Mouse (Mus musculus) lung, postnatal 25 days (tissue): ENCODE data around the gene Dcaf12.

Experiments used
- DNase-seq: peaks from one replicate; pipeline ENCODE4 v3.0.0; 2022; ENCODE audit warnings: low spot score

Dcaf12 gene

DNA sequence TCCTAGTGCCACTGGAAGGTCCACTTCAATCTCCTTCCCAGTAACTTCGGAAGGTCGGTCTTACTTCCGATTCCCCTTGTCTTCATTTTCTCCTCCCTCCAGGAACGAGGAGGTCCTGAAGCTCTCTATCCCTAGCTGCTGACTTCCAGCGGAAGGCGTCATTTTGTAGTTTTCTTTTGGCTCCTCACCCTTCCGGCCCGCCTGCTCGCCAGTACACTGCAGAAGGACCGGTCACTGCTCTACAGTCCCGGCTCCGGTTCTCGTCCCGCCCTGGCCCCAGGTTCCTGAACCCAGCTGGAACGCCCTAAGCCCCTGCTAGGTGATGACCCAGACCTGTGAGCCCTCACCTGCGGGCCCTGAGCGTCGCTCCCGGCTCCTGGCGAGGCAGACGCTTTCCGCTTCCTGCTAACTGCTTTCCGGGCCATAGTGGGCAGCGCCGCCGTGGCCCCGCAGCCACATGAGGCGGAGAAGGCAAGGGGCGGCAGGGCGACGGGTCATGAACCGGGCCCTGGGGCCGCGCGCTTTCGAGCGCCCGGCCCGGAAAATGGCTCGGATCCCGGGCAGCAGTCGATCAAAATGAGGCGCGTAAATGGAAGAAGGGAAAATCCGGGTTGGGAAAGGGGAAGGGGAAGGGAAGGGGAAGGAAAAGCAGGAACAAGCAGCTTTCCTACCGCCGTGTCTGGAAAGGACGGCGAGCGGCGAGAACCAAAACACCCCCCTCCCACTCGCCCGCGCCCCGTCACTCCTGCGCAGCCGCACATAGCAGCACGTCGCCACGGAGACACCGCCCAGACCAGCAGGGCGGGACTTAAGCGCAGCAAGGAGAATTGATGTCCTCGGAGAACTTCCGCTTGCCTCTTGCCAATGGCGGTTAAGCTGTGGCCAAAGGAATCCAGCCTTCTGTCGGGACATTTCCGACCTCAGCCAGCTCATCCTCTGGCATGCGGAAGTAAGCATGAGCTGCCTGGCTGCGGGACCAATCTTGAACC, at the start of gene Dcaf12:
TSS of gene Dcaf12 (minus strand) at position 749 of the 989 bp plus-strand sequence.
- peak; percentile 97 for DNase-seq

DNA sequence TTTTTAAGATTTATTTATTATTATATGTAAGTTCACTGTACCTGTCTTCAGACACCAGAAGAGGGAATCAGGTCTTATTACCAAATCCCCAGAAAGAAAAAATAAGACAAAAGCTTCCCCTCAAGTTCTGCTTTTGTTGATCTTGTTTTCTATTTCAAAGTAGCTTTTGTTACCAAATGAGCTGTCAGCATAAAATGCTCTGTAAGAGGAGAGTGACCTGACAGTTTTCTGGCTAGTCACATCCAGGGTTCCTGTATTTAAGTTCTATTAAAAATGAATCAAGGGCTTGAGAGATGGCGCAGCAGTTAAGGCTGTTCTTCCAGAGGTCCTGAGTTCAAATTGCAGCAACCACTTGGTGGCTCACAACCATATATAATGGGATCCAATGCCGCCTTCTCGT, 46.4 kb upstream of the Dcaf12 start:
- no peak for DNase-seq

DNA sequence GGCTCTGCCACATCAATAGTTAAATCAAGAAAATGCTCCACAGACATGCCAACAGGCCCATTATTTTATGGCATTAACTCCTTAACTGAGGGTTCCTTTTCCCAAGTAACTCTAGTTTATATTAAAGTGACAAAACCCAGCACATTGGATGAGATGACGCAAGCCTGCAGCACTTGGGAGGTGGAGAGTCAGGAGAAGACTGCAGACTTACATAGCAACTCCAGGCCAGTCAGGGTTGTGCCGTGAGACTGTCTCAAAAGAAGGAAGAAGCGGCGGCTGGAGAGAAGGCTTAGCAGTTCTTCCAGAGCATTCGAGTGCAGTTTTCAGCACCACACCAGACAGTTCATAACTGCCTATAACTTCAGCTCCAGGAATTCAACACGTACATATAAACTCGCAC, 44.7 kb upstream of the Dcaf12 start:
- DNase-seq, result no peak

DNA sequence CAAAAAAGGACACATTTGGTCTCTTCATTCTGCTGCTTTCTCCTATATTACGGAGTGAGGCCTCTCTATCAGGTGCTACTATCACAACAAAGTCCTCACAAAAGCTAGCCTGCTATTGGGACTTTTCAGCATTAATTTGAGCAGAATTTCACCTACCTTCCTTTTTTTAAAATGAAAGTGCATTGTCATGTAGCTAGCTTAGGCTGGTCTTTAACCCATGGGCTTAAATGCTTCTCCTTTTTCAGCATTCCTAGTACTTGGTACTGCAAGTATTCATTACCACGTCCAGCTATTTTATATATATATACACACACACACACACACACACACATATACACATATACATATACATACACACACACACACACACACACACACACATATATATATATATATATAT, 44.0 kb upstream of the Dcaf12 start:
- no peak for DNase-seq

DNA sequence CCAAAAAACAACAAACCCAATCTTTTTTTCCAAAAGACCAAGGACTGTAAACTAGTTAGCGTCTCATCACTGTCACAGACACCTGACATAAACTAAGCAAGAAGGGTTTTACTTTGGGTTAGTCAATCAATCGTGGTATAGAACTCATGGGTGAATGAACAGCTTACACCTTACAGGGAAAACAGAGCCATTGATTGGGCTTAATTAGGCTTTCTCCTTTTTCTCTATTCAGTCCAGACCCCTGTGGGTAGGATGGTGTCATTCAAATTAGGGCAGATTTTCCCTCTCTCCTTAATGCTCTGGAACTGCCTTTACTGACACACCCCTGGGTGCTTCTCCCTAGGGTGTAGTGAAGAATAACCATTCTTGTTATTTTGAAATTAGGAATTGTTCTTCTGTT, 42.5 kb upstream of the Dcaf12 start:
- DNase-seq, result no peak

DNA sequence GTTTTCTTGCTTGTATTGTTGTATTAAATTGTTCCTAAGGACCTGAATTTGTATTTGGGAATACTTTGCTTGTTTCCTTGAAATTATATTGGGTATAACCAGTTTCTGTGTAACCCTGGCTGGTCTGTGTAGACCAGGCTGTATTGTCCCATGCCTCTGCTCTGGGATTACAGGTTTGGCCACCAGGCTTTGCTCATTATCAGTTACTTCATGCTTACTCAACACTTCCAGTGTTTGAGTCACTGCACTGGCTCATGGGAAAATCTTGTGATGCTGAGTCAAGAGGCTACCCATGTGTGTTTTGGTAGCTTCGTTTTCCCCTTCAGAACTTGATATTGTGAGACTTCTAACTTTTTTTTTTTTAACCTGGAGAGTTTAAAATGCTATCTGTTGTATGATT, 38.6 kb upstream of the Dcaf12 start:
- DNase-seq, result no peak

DNA sequence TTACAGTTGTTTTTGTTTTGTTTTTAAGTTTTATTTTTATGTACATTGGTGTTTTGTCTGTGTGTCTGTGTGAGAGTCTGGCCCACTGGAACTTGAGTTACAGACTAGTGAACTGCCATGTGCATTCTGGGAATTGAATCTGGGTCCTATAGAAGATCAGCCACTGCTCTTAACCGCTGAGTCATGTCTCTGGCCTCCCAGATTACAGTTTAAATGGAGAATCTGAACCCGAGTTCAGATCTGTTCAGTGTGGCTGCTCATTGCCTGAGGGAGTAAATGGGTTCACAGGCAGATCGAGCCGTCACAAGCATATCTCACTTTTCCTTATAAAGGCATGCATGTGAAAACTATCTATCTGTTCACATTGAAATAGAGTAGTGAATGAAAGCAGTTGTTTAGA, 38.1 kb upstream of the Dcaf12 start:
- DNase-seq, result no peak

DNA sequence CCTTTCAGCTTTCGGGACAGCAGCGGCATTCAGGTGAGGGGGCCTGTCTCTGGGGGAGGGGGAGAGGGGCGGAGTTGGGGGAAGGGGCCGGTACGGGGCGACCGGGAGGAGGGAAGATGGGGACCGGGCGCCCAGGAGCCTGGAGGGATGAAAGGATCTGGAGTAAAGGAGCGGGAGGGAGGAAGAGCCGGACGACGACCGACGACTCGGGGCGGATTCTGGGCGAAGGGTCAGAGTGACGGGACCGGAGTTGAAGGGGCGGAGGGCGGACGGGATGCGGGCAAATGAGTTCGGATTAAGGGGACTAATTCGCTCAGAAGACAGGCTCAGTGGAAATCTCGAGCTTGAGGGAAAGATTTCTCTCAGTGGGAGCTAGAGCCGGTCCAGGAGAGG, 34.5 kb upstream of the Dcaf12 start:
- peak; percentile 38 for DNase-seq

DNA sequence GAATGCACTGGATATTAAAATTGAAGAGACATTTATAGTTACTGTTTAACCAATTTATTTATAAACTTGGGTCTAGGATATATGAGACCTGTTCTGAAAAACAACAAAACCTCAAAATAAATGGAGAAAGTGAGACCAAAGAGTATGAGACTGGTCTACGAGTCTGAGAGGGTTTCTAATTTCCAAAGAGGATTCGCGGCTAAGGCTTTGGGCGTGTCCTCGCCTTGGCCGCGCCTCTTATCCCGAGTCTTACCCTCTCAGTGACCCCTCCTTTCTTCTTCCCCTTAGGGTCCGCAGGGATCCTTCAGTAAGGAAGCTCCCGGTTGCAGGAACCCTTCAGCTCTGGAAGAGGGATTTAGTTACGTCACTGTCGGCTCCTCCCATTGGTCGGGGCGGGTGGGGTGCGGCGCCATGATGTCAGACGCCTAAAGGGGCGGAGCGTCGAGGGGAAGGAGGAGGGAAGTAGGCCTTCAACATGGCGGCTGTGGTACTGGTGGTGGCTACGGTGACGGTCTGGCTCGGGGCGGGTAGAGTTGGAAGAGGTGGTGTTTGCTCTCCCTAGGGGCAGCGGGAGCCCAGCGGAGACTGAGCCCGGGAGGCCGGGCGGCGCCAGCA, 34.0 kb upstream of the Dcaf12 start, which contains the start of gene Ubap1:
TSS of gene Ubap1 (plus strand) at position 413 of the 615 bp plus-strand sequence.
- peak; percentile 96 for DNase-seq

DNA sequence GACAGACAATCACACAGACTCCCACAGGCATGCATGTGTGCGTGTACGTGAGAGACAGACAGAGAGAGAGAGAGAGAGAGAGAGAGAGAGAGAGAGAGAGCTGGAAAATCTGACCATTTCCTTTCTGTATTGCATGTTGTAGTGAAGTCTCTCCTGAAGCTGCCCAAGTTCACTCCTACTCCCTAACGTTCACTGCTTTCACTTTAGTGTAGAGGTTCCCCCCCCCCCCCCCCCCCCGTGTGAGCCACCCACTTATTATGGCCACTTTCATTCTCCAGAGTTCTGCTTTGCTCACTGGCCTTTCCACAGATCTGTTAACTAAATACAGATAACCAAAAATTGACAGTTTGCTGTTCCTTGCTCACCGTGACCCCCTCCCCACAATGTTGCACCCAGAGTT, 33.1 kb upstream of the Dcaf12 start:
- no peak for DNase-seq

DNA sequence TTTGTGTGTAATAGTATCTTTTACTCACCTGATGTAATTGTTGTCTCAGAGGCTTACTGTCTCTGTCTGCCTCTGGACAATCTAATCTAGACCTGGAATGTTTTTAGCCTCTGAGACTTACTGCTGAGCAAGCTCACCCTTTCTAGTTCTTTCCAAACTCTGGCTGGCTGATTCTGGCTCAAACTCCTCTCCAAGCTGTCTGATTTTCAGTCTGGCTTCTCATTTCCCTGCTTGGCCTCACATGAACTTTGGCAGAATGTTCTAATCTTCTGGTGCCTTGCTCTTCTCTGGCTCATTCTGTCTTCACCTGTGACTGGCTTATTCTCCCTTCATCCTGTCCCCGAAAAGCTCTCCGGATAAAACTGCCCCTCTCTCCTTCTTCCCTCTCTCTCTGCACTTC, 31.3 kb upstream of the Dcaf12 start:
- no peak for DNase-seq

DNA sequence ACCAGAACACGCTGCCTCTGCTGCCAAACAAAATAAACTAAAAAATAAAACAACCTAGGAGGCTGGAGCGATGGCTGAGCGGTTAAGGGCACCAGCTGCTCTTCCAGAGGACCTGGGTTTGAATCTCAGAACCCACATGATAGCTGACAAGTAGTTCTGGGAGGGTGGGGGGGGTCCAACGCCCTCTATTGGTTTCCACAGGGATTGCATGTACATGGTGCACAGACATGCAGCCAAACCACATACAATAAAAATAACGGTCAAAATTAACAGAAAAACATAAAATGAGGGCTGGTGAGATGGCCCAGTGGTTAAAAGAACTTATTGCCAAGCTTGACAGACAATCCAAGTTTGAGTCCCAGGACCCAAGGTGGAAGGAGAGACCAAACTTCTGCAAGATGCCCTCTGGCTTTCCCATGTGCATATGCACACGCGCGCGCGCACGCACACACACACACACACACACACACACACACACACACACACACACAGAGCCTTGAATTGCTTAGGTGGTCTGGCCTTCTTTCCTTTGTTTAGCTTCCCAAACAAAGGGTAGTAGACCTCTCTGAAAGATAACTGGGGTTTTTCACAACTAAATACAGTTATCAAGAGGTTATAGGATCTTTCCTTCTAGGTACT, 26.3 kb upstream of the Dcaf12 start:
- DNase-seq, result no peak

DNA sequence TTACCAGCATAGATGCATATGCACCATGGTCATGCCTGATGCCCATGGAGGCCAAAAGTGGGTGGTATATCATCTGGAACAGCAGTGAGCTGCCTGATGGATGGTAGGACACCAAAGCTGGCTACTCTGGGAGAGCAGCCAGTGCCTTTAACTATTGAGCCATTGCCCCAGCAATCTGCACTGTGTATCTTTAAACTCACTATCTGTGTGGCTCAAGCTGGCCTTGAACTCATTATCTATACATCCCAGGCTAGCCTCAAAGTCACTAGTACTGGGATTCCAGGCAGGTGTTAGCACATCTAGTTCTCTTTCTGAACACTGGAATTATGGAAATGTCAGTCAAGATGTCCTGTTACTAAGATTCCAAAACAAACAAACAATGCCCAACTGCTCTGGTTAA, 21.9 kb upstream of the Dcaf12 start:
- DNase-seq, result no peak

DNA sequence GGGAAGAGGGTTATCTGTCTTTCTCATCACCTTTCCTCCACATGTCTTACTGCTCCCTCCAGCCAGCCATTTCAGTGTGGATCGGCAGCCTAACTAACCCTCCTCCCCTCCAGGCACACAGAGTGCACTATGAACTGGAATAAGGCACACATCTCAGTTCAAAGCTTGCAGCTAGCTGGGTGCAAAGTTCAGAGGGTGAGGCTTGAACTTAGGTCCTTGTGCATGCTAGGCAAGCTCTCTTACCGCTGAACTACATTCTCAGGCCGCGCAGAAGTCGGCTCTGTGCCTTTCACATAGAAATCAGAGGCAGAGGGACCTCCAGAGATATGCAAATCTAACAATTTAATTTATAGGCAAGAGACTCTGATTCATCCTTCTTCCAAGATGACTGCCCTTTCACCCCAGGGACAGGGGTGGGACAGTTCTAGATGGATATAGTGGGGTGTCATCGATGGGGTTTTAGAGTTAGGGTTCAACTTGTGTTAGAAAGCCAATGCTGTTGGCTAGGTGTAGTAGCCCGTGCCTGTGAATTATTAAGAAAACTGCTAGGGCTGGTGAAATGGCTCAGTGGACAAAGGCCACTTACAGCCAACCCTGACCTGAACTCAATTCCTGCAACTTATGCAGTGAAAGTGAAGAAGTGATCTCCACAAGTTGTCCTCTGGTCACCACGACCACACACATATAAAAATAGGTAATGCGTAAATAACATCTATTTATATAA, 17.2 kb upstream of the Dcaf12 start:
- DNase-seq, result no peak

DNA sequence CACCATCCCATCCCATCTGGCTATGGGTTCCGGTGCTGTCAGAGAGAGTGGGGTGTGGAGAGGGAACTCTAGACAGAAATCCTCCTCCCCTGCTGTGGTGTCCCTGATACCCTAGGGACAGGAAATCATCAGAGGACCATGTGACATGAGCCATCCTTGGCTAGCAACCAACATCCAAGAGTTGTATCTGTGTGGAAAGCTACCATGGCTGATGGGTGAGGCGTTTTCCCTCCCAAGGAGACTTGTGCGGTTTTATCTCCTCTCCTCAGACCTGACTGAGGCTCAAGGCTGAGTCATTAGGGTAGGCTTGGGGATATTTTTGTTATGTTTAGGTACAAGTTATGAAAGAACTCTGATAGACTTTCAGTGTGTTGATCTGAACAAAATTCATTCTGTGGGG, 16.4 kb upstream of the Dcaf12 start:
- no peak for DNase-seq

DNA sequence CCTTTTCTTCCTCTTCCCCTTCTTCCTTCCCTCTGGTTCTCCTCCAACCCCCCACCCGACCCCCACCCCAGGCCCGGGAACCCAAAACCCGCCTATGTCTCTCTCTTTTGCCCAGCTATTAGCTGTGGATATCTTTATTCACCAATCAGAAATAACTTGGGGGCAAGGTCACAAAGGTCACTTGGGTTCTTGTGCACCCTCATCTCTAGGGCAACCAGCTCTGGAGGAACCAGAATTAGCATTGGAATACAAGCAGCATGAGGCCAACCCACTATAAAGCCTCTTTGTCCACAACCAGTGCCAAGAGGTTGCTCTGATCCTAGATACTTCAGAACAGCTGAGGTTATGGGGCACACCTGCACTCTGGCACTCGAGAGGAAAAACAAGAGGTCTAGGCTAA, 14.8 kb upstream of the Dcaf12 start:
- no peak for DNase-seq

DNA sequence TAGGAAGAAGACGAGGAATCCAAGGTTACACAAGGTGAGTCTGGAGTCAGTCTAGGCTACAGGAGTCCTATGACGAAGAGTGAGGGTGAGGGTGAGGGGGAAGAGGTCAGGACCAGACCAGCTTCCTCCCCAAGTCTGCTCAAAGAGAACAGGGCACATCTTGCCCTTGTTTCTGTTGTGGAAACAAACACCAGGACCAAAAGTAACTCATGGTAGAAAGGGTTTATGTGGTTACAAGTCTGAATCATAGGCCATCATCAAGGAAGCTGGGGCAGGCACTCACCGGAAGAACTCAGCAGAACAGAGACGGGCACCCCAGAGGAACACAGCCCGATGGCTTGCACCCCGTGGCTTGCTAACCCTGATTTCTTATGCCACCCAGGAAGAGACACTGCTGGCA, 12.2 kb upstream of the Dcaf12 start:
- no peak for DNase-seq

DNA sequence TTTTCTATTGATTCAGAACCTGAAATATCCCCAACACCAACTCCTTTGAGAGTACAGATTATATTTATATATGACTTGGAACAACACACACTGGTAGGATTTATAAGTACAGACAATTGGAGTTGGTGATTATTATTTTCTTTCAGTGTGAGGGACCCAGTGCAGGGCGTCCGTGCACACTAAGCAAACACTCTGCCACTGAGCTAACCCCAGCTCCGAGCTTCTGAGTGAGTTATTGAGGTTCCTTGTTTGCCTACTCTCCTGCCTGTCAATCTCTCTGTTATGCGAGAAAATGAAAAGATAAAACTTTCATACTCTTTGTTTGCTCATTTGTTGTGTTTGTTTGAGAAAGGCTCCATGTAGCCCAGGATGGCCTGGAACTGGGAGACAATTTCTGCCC, 6.3 kb upstream of the Dcaf12 start:
- DNase-seq, result no peak

DNA sequence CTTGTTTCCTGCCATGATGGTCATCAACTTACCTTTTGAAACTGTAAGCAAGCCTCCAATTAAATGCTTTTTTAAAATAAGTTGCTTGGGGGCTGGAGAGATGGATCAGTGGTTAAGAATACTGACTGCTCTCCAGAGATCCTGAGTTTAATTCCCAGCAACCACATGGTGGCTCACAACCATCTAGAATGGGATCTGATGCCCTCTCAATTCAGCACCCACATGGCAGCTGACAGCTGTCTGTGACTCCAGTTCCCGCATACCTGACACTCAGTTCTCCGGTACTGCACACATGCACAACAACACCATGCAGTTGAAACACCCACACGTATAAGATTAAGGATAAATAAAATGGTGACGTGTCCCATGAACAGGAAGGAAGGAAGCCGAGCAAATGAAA, 3.6 kb upstream of the Dcaf12 start:
- DNase-seq, result no peak

DNA sequence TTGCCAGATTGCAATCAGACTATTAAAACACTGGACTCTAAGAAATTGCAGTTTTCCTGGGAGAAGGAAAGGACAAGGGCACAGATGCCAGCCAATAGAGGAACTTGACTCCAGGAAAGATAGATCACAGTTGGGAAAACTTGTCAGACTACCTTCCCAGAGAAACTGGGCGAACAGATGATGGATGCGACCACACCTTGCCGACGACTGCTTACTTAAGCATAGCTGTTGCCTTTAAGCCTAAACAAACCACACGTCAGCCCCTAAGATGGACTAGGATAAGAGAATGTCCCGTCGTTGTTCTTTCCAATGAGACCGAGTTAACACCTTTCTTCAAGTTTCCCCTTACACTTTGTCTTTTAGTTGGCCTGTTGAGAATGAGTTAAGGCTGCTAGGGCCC, 484 bp upstream of the Dcaf12 start:
- no peak for DNase-seq

DNA sequence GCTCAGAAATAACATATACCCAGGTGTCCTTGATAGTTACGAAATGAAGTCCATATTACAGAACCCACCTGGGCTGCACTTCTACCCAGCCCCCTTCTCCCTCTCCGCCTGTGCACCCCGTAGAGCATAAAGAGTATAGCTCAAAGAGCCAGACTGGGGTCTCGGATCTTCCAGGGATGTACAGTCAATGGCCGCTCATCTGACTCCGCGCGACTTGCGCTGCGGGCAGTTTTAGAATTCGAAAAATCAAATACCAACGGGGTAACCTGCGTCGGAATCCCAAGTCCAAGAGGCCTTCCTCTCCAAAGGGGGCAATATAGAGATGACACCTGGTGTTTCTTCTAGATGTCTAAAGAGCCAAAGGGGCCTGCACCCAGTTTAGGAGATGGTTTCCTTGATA, 967 bp downstream of the Dcaf12 start:
- no peak for DNase-seq
